ENCODE assay signal across 11 mouse cellular contexts in the genomic region with DNA sequence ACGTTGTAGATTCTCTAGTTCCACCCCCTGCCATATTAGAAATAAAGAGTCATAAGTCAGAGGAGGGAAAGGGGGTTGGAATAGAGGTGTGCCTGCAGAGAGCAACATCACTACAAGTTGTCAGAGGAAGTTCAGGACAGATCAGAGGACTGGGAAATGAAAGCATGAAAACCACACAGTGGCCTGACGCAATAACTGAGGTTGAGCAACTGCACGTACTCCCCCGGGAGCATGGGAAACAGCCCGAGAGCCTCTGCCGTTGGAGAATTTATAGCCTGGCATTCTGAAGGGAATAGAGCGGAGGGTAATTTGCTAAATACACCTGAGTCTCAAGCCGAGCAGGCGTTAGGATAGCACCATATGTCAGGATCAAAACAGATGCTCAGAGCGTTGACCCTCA. TPM values are rescaled to one million over a fixed set of nuclear protein-coding genes. Genes with fewer than 3 reads are reported as not detected.
DNase-seq lines count a peak whose midpoint lies in the region; ATAC-seq and TF ChIP-seq lines count a peak whose summit lies in the region.
"Had no signal": no experiment of that assay in that cellular context is flagged by ENCODE, and none has a peak within 500 bp of the region (broad histone marks: within the 10 kb centered on the region; RNA-seq: fewer than 3 reads in every experiment).

No protein-coding gene starts in this region.

- peak overlapping the region; percentile 80 for H3K4me2 ChIP-seq in CH12.LX (ENCODE audit: insufficient read depth, low read depth, poor library complexity, severe bottlenecking)
- no peak overlapping the region for H3K4me2 ChIP-seq in forebrain, embryonic 12.5 days
- no peak overlapping the region for H3K4me2 ChIP-seq in stomach, postnatal 0 days (replicated peaks; ENCODE audit: low read depth)
- H3K4me2 ChIP-seq: midbrain, embryonic 12.5 days; stomach, embryonic 15.5 days had no signal

- peak; percentile 90 to 93; a peak in 3 of 4 replicates for ATAC-seq in hematopoietic stem cell, adult 5-6 weeks (replicated peaks in 1 of 2; ENCODE audit: insufficient read depth in 1 of 2, low FRiP score in 2 of 2, low TSS enrichment in 1 of 2, low read depth in 1 of 2, poor library complexity in 2 of 2, severe bottlenecking in 2 of 2)
- no peak for ATAC-seq in forebrain, embryonic 12.5 days (ENCODE audit: low FRiP score)
- no peak for ATAC-seq in stomach, postnatal 0 days (ENCODE audit: low FRiP score, low TSS enrichment)

- no peaks in the 10 kb centered on the region for H3K27me3 ChIP-seq in heart, adult 2 months (ENCODE audit: control insufficient read depth, insufficient read depth, low read length)
- H3K27me3 ChIP-seq in CH12.LX (replicated peaks) = no peaks in the 10 kb centered on the region
- H3K27me3 ChIP-seq in forebrain, embryonic 12.5 days = no peaks in the 10 kb centered on the region
- H3K27me3 ChIP-seq in stomach, postnatal 0 days (ENCODE audit: control insufficient read depth, insufficient read depth, low read length) = no peaks in the 10 kb centered on the region
- H3K27me3 ChIP-seq: midbrain, embryonic 12.5 days; stomach, embryonic 15.5 days had no signal

- H3K4me1 ChIP-seq in heart, adult 2 months (ENCODE audit: control insufficient read depth, insufficient read depth, low read length) = no peaks in the 10 kb centered on the region
- peaks cover 11 to 41% of the 10 kb centered on the region in 2 experiments; a peak in 3 of 4 replicates for H3K4me1 ChIP-seq in CH12.LX (ENCODE audit: control insufficient read depth in 1 of 2, insufficient read depth in 2 of 2)
- no peaks in the 10 kb centered on the region for H3K4me1 ChIP-seq in forebrain, embryonic 12.5 days
- no peaks in the 10 kb centered on the region for H3K4me1 ChIP-seq in stomach, postnatal 0 days (replicated peaks; ENCODE audit: control insufficient read depth, insufficient read depth)
- H3K4me1 ChIP-seq: midbrain, embryonic 12.5 days; stomach, embryonic 15.5 days had no signal

- dilution Hi-C loops in CH12.LX (cut with MboI; ENCODE audit: extremely low pct_ligation_motif_present, extremely low pct_unique_long_range_greater_than_20kb, low sequenced_read_pairs) = no loop called here

- no peak overlapping the region for H3K9ac ChIP-seq in heart, adult 2 months (ENCODE audit: low read depth, low read length)
- no peak overlapping the region for H3K9ac ChIP-seq in CH12.LX (ENCODE audit: insufficient read depth, low read depth)
- H3K9ac ChIP-seq in forebrain, embryonic 12.5 days = no peak overlapping the region
- no peak overlapping the region for H3K9ac ChIP-seq in stomach, postnatal 0 days (ENCODE audit: low read length)
- H3K9ac ChIP-seq: midbrain, embryonic 12.5 days; stomach, embryonic 15.5 days had no signal

- no peak for TF ChIP-seq RAD21 in CH12.LX (IDR thresholded peaks at IDR 0.05; ENCODE audit: low read depth, low read length)

- no peaks in the 10 kb centered on the region for H3K36me3 ChIP-seq in heart, adult 2 months (ENCODE audit: control insufficient read depth, insufficient read depth, low read length)
- no peaks in the 10 kb centered on the region for H3K36me3 ChIP-seq in CH12.LX (replicated peaks in 1 of 2; ENCODE audit: control insufficient read depth in 1 of 2, insufficient read depth in 1 of 2, low read length in 1 of 2)
- H3K36me3 ChIP-seq in forebrain, embryonic 12.5 days (replicated peaks) = no peaks in the 10 kb centered on the region
- H3K36me3 ChIP-seq in stomach, postnatal 0 days (ENCODE audit: control insufficient read depth, insufficient read depth, low read length) = no peaks in the 10 kb centered on the region
- H3K36me3 ChIP-seq: midbrain, embryonic 12.5 days; stomach, embryonic 15.5 days had no signal

- peak; percentile 56 to 63 for DNase-seq in heart, adult 2 months
- no peak for DNase-seq in heart, postnatal 10 days
- DNase-seq in CH12.LX (ENCODE audit: extremely low read depth) = peak; percentile 51
- DNase-seq in lung, postnatal 36 days = peak; percentile 71
- no peak for DNase-seq in layer of hippocampus, postnatal 10 days (ENCODE audit: low spot score in 2 of 2)
- DNase-seq in stomach, postnatal 0 days (ENCODE audit: low spot score) = no peak
- DNase-seq: kidney, postnatal 14 days had no signal

- no peaks in the 10 kb centered on the region for H3K9me3 ChIP-seq in CH12.LX (replicated peaks; ENCODE audit: low read length)
- H3K9me3 ChIP-seq in forebrain, embryonic 12.5 days = no peaks in the 10 kb centered on the region
- H3K9me3 ChIP-seq in stomach, postnatal 0 days (ENCODE audit: control insufficient read depth, low read length) = no peaks in the 10 kb centered on the region
- H3K9me3 ChIP-seq: midbrain, embryonic 12.5 days; stomach, embryonic 15.5 days had no signal

- no peak overlapping the region for H3K27ac ChIP-seq in heart, adult 2 months
- H3K27ac ChIP-seq in CH12.LX (ENCODE audit: insufficient read depth, low read depth) = no peak overlapping the region
- H3K27ac ChIP-seq in forebrain, embryonic 12.5 days = no peak overlapping the region
- no peak overlapping the region for H3K27ac ChIP-seq in stomach, postnatal 0 days (replicated peaks)
- H3K27ac ChIP-seq: midbrain, embryonic 12.5 days; stomach, embryonic 15.5 days had no signal

- H3K79me2 ChIP-seq in heart, adult 2 months (replicated peaks; ENCODE audit: control insufficient read depth, insufficient read depth, low read length) = no peaks in the 10 kb centered on the region
- no peaks in the 10 kb centered on the region for H3K79me2 ChIP-seq in CH12.LX (replicated peaks; ENCODE audit: control insufficient read depth, extremely low read depth, insufficient read depth, poor library complexity, severe bottlenecking)

- TF ChIP-seq CTCF in heart, adult 2 months (IDR thresholded peaks at IDR 0.05) = no peak
- no peak for TF ChIP-seq CTCF in CH12.LX (conservative IDR thresholded peaks at IDR 0.05 in 1 of 2, IDR thresholded peaks at IDR 0.05 in 1 of 2; ENCODE audit: low read depth in 2 of 2, low read length in 2 of 2)
- TF ChIP-seq CTCF in stomach, postnatal 0 days (IDR thresholded peaks at IDR 0.05; ENCODE audit: low read depth) = no peak

- in situ Hi-C loops in CH12.LX (cut with MboI; ENCODE audit: low pct_ligation_motif_present, low pct_unique_long_range_greater_than_20kb, low sequenced_read_pairs) = loop anchor here (5.0 kb wide), 1 partner anchor 156 kb away; no protein-coding TSS in a partner anchor

- H3K4me3 ChIP-seq in heart, adult 2 months = no peak overlapping the region
- H3K4me3 ChIP-seq in CH12.LX (replicated peaks in 1 of 3; ENCODE audit: low read depth in 2 of 3, low read length in 2 of 3, poor library complexity in 1 of 3) = no peak overlapping the region
- no peak overlapping the region for H3K4me3 ChIP-seq in forebrain, embryonic 12.5 days (replicated peaks)
- no peak overlapping the region for H3K4me3 ChIP-seq in stomach, postnatal 0 days (ENCODE audit: low read depth, low read length)
- H3K4me3 ChIP-seq: midbrain, embryonic 12.5 days; stomach, embryonic 15.5 days had no signal

- no peak for TF ChIP-seq EP300 in heart, adult 2 months (IDR thresholded peaks at IDR 0.05; ENCODE audit: insufficient read depth, low read depth, low read length)
- peak; percentile 64 for TF ChIP-seq EP300 in CH12.LX (IDR thresholded peaks at IDR 0.05; ENCODE audit: low read length)
- no peak for TF ChIP-seq EP300 in stomach, postnatal 0 days (optimal IDR thresholded peaks at IDR 0.05)

- intact Hi-C loops in heart, adult 2 months (cut with DNase I) = no loop called here
- intact Hi-C loops in heart, postnatal 10 days (cut with DNase I) = loop anchor here (10.0 kb wide), 1 partner anchor 368 kb away; no protein-coding TSS in a partner anchor

- no peak for TF ChIP-seq POLR2A in heart, adult 2 months (IDR thresholded peaks at IDR 0.05; ENCODE audit: insufficient read depth, low read depth, low read length)
- no peak for TF ChIP-seq POLR2A in CH12.LX (IDR thresholded peaks at IDR 0.05; ENCODE audit: low read depth, low read length)

- WGBS in heart, adult 2 months = 56% methylated on average over 10 of the region's 10 CpGs
- WGBS in forebrain, embryonic 12.5 days = 77% methylated on average over 10 of the region's 10 CpGs
- 58% methylated on average over 10 of the region's 10 CpGs for WGBS in stomach, postnatal 0 days

TF ChIP-seq in CH12.LX, 34 proteins besides CTCF, POLR2A, EP300 and RAD21 (continues in another document):
- TF ChIP-seq IRF4 (IDR thresholded peaks at IDR 0.05; ENCODE audit: low read depth, low read length) = peak; percentile 76
- peak; percentile 42 for TF ChIP-seq BHLHE40 (IDR thresholded peaks at IDR 0.05; ENCODE audit: low read depth, low read length)
- TF ChIP-seq CHD2 (IDR thresholded peaks at IDR 0.05; ENCODE audit: low read length) = 0 out of 2 replicates have a peak, but pooled peaks have one; percentile 15
- no peak for TF ChIP-seq ZNF384 (IDR thresholded peaks at IDR 0.05; ENCODE audit: low read depth, low read length)
- 0 out of 2 replicates have a peak, but pooled peaks have one; percentile 21 for TF ChIP-seq KAT2A (IDR thresholded peaks at IDR 0.05; ENCODE audit: insufficient replicate concordance, low read length)
- TF ChIP-seq NRF1 (IDR thresholded peaks at IDR 0.05; ENCODE audit: low read depth, low read length) = no peak
- peak; percentile 79 for TF ChIP-seq ETS1 (conservative IDR thresholded peaks at IDR 0.05; ENCODE audit: low read depth, low read length)
- no peak for TF ChIP-seq CHD1 (IDR thresholded peaks at IDR 0.05; ENCODE audit: low read depth, low read length)

RNA-seq across cellular contexts. Expression of a gene that starts 11.7 kb away (rescaled TPM):
- 10 to 100 TPM; 30.8 to 33.2 TPM for total RNA-seq in heart, adult 2 months (2021)
- 29.8 and 36.2 TPM in 2 replicates for polyA plus RNA-seq in heart, adult 2 months (2012; rRNA removed)
- 10 to 100 TPM; 33.7 to 38.4 TPM for total RNA-seq in heart, postnatal 10 days (2021)
- total RNA-seq in CH12.LX (2012; rRNA removed) = 26.6 and 31.2 TPM in 2 replicates
- total RNA-seq in CH12.LX (2014; rRNA removed) = 10.4 and 14.3 TPM in 2 replicates
- polyA plus RNA-seq in CH12.LX (2012; ENCODE audit: insufficient read length, low read depth) = 38.7 and 50.6 TPM in 2 replicates
- 43.0 and 63.2 TPM in 2 replicates for total RNA-seq in hematopoietic stem cell, adult 5-6 weeks (2017)
- polyA plus RNA-seq in forebrain, embryonic 12.5 days (2016; fragmentation: Nextera tagmentation; extraction: Ambion mirVana) = 33.7 and 34.7 TPM in 2 replicates
- total RNA-seq in layer of hippocampus, postnatal 10 days (2021) = 10 to 100 TPM; 62.9 to 65.6 TPM
- polyA plus RNA-seq in stomach, postnatal 0 days (2015; fragmentation: Nextera tagmentation; extraction: Ambion mirVana) = 10.9 and 12.7 TPM in 2 replicates

RNA-seq across cellular contexts. Expression of a gene that starts 58.2 kb away (rescaled TPM):
- total RNA-seq in heart, adult 2 months (2021) = under 1 TPM; 0.21 to 0.39 TPM
- polyA plus RNA-seq in heart, adult 2 months (2012; rRNA removed) = 0.10 and 0.15 TPM in 2 replicates
- total RNA-seq in heart, postnatal 10 days (2021) = 1 to 10 TPM; 1.2 to 1.3 TPM
- total RNA-seq in CH12.LX (2012; rRNA removed) = not detected in 2 replicates
- total RNA-seq in CH12.LX (2014; rRNA removed) = not detected in 2 replicates
- polyA plus RNA-seq in CH12.LX (2012; ENCODE audit: insufficient read length, low read depth) = not detected in 2 replicates
- total RNA-seq in hematopoietic stem cell, adult 5-6 weeks (2017) = 0.15 TPM in 1 of 2 replicates, not detected in the other
- 4.2 TPM in 2 replicates for polyA plus RNA-seq in forebrain, embryonic 12.5 days (2016; fragmentation: Nextera tagmentation; extraction: Ambion mirVana)
- total RNA-seq in layer of hippocampus, postnatal 10 days (2021) = 10 to 100 TPM; 41.0 to 41.6 TPM
- 1.3 and 1.5 TPM in 2 replicates for polyA plus RNA-seq in stomach, postnatal 0 days (2015; fragmentation: Nextera tagmentation; extraction: Ambion mirVana)

Comparison
In these comparisons a context has a peak if more than half of its experiments do, and no peak if none do; other contexts are left out.
1. DNase-seq: peak in heart, adult 2 months (2 of 2), CH12.LX (single experiment) and lung, postnatal 36 days (single experiment); none in heart, postnatal 10 days (0 of 2), layer of hippocampus, postnatal 10 days (0 of 2) and stomach, postnatal 0 days (single experiment).
2. ATAC-seq: peak in hematopoietic stem cell, adult 5-6 weeks (2 of 2); none in forebrain, embryonic 12.5 days (single experiment) and stomach, postnatal 0 days (single experiment).
3. RNA of a gene that starts 58.2 kb away (total RNA-seq): 41.0 to 41.6 TPM in layer of hippocampus, postnatal 10 days; 1.2 to 1.3 TPM in heart, postnatal 10 days, 0.21 to 0.39 TPM in heart, adult 2 months, 0.15 TPM in hematopoietic stem cell, adult 5-6 weeks and not detected in CH12.LX; every median in the first group is over 10 times any median in the second.